Mouse (Mus musculus) heart, adult 10 weeks (tissue): ENCODE data around the gene Gm43518. TPM values are rescaled to one million over a fixed set of nuclear protein-coding genes. Genes with fewer than 3 reads are reported as not detected.

Experiments used
- polyA plus RNA-seq: library from polyadenylated mRNA; stranded (reverse); fragments of 350-450 nt; fragmentation: Illumina TruSeq; extraction: RNeasy Lipid Tissue Mini Kit (QIAGEN cat#74804); gene quantifications from one replicate; pipeline ENCODE4 v1.2.3, GENCODE M21; 2014; ENCODE audit warnings: low read depth, low replicate concordance

The Gm43518 gene
- polyA plus RNA-seq = 1.0 TPM

DNA sequence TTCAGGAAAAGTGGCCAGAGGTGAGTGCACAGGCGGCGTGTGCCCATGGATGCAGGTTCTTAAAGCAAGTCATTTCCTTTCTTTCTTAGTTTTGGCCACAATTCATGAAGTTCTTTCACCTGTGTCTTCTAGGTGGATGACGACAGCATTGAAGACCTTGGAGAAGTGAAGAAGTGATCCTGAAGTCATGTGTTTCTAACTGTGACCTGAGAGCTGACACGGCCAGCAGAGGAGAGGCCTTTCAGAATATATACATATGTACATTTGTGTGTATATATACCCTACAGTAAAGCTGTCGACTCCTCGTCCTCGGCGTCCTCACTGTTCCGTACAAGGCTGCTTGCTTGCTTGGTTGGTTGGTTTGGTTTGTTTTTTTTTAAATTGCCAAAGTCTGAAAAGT lies at the start of gene Gm43518:
TSS of gene Gm43518 (plus strand) at position 301 of the 400 bp plus-strand sequence.

DNA sequence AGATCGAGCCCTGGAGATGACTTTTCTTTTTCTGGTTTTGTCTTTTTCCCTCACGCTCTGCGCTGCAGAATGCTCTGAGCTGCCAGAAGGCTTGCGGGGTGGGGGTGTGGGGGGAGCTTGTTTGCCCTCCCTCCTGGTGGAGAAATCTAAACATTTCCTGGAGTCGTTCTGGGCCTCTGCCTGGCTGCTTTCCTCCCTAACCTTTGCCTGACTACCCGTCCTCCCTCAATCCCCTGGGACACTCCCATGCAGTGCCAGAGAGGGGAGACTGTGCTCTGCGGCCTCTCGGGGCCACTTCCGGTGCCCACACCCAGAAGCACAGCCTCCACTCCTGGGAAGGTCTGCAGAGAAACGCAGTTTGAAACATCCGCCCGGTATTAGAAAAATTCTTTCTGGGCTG lies 47.3 kb upstream of the Gm43518 start, which contains the start of gene Hcar1:
TSS of gene Hcar1 (minus strand) at position 93 of the 400 bp plus-strand sequence.

DNA sequence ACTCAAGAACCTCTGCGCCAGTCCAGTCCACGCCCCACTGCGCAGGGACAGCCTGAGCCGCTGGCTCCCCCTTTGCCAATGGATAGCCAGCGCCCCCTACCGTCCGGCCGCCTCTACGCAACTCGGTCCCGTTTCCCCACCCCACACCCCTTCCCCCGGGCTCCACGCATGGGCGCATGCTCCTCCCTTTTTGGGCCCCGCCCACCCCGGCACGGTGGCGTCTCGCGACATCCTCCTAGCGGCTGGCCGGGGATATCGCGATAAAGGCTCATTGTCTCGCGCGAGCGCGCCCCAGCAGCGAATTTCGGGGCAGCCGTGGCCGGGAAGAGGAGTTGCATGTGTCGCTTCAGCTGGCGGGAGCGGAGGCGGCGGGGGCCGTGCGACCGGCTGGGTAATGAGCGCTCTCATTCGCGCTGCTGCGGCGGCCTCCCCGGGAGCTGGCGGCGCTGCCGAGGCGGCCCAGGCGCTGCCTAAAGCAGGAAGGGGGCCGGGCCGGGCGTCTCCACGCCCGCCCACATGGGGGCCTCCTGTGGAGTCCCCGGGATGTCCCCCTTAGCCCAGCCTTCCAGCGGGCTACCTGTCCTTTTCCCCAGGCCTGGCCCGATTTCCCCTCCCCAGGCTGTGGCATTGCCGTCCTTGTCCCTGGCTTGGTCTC lies 20.1 kb upstream of the Gm43518 start, which contains the start of gene Denr:
TSS of gene Denr (plus strand) at position 200 of the 655 bp plus-strand sequence.

DNA sequence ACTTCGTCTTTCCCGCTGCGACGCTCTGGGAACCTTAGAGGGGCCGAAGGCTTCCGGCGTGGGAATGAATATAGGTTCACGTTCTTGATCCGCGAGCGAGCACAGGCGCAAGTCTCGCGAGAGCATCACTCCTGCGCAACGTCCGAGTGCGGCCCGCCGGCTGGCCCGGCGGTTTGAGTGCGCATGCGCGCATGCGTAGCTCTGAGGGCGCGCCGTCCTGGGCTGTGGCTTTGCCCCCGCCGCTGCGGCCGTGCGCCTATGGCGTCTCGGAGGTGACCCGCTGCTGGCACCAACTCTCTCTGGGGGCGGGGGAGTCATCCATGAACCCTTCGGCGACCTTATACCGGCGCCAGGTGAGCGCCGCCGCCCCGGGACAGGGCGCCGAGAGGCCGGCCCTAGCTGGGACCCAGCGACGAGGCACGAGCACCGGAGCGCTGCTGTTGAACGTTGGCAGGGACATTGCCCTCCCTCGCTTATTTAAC lies 3.3 kb downstream of the Gm43518 start, which contains the start of gene Ccdc62:
TSS of gene Ccdc62 (plus strand) at position 172 of the 482 bp plus-strand sequence.

DNA sequence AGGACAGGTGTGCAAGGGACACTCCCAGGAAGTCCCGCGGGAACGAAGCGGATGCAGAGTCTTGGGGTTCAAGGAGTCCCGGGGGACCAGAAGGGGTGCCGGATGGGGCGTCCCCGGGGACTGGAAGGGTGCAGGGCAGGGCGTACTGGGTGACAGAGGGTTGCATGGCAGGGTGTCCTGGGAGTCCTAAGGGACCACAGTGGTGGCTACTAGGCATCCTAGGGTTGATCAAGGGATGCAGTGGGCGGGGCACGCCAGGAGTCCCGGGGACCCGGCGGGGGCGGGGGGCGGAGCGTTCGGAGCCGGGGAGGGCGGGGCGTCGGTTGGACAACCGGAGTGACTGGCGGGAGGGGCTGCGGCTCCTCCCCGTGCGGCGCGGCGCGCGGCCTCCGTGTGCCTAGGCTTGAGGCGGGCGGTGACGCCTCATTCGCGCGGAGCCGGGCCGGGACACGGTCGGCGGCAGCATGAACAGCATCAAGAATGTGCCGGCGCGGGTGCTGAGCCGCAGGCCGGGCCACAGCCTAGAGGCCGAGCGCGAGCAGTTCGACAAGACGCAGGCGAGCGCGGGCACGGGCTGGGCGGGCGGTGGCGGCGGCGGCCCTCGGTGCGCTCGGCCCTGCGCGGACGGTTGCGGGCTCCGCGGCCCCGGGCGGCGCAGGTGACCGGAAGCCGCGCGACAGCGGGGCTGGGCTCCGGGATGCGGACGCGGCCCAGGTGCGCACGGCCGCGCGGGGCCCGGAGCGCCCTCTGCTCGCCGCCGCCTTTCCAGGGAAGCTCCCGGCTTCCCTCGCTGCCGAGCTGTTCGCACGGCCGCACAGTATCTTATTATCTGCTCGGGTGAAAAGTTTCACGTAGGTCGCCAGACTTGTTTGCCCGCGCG lies 46.3 kb downstream of the Gm43518 start, which contains the start of gene Hip1r:
TSS of gene Hip1r (plus strand) at position 330 of the 880 bp plus-strand sequence.

Other genes starting within 250 kb of the Gm43518 start
- 192 TPM for gene Clip1, start 242.8 kb upstream of the Gm43518 start, polyA plus RNA-seq
- 28.3 TPM for gene Zcchc8, start 206.3 kb upstream of the Gm43518 start, polyA plus RNA-seq
- gene Rsrc2, start 178.0 kb upstream of the Gm43518 start, polyA plus RNA-seq = 76.0 TPM
- gene Kntc1, start 177.7 kb upstream of the Gm43518 start, polyA plus RNA-seq = not detected
- gene Hcar2, start 61.9 kb upstream of the Gm43518 start, polyA plus RNA-seq = not detected
- 0.34 TPM for gene Hcar1, start 47.4 kb upstream of the Gm43518 start, polyA plus RNA-seq
- gene Denr, start 20.2 kb upstream of the Gm43518 start, polyA plus RNA-seq = 58.8 TPM
- gene Ccdc62, start 3.3 kb downstream of the Gm43518 start, polyA plus RNA-seq = 5.4 TPM
- 11.0 TPM for gene Hip1r, start 46.2 kb downstream of the Gm43518 start, polyA plus RNA-seq
- 17.6 TPM for gene Vps37b, start 104.9 kb downstream of the Gm43518 start, polyA plus RNA-seq
- gene Abcb9, start 168.4 kb downstream of the Gm43518 start, polyA plus RNA-seq = 8.5 TPM
- 23.0 TPM for gene Ogfod2, start 184.9 kb downstream of the Gm43518 start, polyA plus RNA-seq
- 34.7 TPM for gene Arl6ip4, start 188.7 kb downstream of the Gm43518 start, polyA plus RNA-seq